Mouse (Mus musculus): ENCODE data around the gene Nr2c1.

Gene Nr2c1

DNA sequence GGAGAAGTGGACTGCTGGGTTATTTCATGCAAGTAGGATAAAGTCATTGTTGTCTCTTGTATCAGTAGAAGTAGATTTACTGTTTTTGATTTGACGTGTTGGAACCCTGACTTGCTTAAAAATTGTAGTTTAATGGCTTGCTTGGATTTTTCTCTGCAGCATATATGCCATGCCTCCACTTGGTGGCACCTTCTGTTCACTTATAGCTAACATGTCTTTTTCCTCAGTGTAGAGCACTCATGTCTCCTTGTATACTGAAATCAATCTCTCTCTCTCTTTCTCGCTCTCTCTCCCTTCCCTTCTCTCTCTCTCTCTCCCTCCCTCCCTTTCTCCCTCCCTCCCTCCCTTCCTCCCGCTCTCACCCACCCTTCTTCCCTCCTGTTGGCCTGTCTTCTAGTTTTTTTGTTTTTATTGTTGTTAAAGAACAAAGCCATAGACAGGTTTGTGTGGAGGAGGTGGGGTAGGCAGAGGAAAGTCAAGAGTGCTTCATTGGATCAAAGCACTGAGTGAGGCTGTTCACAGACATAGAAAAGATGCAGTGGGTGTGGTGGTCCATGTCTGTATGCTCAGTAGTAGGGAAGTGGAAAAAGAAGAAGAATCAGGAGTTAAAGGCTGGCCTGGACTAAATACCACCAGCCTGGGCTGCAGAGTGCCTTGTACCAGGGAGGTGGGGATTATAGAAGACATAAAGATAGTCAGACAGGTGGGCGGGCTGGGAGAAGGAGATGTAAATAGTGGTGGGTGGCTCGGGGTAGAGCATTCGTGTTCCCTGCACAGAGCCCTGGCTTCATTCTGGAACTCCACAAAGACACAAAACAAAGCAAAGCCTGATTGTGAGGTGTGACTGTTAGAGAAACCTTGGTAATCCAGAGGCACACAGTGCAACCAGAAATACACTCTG, 63.1 kb downstream of the Nr2c1 start:
- DNase-seq (ENCODE audit: low spot score) = no peak

DNA sequence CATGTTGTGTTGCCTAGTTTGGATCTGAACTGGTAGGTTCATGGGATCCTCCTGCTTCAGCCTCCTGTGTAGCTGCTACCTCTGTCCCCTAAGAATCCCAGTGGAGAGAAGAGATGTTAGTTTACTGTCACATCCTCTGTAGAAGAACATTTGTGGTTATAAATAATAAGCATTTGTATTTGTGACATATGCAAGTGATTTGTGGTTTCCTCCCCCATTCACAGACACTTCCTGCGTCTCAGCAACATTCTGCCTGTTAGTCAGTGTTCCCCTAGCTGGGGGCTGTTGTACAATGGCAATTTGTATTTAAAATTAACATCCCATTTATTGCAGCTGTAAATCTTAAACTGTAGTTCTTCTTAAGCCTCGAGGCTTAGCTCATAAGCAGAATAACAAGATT, 63.9 kb downstream of the Nr2c1 start:
- DNase-seq (ENCODE audit: low spot score) = no peak

DNA sequence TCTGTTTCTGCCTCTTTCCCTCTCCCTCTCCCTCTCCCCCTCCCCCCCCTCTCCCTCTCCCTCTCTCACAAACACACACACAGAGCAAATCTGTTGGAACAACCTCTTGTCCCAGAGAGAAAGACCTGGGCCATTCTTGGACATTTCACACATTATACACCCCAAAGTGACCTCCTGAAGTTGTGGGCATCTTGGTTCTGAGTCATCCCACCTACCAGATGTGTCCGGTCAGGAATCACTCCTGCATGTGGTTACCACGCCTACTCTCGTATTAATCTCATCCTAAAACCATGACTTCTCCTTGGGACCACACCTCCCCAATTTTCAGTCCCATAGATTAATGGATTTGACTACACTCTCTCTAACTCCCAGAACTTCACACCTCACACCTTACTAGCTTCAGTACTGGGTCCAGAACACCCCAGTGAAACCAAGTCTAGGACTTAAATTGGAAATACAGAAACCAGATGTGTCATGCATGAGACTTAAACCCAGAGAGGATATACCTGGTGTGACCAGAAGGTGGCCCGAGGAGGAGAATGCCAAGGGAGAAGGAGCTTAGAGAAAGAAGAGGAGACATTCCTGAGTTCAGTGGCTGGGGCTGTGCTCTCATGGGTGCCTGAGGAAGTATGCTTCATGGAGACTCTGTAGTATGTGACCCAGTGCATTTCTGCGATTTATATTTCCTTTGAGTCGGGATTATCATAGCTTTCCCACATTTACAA, 77.4 kb downstream of the Nr2c1 start:
- DNase-seq (ENCODE audit: low spot score) = no peak

DNA sequence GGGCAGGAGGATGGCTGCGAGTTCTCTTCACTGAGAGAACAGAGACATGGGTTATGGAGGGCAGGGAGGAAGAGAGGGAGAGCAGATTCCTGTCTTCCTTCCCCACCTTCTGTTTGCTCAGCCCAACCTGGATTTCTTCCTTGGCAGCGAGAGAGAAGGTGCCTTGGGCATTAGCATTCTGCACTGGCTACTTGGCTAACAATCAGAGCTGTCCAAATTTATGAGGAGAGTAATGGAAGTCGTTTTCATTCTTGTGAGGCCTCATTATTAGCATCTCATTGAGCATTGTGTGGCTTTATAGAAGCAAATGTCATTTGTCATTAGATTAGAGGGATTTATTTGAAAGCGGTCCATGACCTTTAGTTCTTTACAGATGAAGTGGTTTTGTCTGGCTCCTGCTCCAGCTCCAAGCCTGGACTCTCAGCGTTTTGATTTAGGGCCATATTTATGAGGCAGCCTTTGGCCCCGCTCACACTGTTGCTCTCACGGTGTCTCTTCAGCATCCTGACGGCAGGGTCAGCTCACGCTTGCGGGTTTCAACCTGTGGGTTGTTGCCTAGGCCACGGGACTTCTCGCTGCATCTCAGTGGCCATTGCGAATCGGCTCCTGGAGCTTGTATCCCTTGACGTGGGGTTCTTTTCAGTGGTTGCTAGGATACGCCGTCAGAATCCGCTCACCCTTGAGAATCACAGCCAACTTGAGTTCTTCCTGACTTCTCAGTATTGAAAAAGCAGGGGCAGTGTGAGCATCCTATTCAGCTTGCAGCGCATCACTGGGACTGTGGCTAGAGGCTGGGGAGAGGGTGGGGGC, 82.6 kb downstream of the Nr2c1 start:
- DNase-seq (ENCODE audit: low spot score) = peak; percentile 40

DNA sequence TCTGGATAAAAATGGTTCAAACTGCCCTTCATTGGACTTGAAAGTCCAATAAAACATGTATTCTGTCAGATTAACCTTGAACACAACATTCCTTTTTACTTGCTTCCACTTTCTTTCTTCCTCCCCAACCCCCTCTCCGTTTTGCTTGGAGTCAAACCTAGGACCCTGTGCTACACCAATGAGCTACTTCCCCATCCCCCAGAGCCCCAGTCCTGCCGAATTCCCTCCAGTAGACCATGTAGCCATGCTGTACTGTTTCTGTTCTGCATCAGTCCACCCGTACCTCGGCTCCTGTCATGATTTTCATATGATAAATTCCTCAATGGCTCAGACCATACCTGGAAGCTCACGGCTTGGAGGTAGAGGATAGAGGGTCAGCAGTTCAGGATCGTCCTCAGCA, 83.2 kb downstream of the Nr2c1 start:
- DNase-seq (ENCODE audit: low spot score) = no peak

DNA sequence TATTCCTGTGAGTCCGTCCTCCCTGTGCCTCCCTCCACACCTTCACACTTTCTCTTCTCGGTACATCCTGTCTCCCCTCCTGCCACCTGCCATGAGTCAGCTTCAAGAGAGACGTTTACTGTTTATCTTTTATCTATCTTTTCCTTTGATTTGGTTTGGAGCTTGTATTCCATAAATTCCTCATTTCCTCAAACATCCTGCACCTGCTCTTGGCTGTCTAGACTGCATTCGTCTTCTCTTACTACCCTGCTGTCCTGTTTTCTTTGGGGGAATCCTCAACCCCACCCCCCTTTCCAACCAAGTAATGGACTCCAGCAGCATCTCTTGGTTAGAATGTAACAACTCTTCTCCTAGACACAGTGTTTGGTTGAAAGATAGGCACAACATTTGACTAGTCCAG, 87.4 kb downstream of the Nr2c1 start:
- no peak for DNase-seq (ENCODE audit: low spot score)

DNA sequence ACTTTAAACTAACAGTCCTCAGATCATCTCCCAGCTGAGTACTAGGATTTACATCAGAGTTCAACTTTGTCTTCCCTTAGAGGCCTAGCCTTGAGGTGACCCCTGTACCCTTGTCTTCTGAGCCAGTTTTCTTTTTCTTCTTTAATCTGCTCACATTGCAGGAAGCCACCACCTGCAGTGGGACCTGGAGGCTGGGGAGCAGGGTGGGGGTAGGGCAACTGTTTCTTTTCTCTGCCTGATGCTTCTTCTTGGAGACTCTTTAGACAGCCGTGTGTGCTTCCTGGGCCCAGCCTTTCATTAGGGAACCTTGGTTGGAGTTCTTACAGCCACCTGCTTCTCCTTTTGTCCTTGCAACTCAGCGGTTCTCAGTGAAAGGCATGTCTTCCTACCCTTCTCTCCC, 93.5 kb downstream of the Nr2c1 start:
- no peak for DNase-seq (ENCODE audit: low spot score)

Measured in left cerebral cortex, adult 11 months (tissue).